In the genomic region with DNA sequence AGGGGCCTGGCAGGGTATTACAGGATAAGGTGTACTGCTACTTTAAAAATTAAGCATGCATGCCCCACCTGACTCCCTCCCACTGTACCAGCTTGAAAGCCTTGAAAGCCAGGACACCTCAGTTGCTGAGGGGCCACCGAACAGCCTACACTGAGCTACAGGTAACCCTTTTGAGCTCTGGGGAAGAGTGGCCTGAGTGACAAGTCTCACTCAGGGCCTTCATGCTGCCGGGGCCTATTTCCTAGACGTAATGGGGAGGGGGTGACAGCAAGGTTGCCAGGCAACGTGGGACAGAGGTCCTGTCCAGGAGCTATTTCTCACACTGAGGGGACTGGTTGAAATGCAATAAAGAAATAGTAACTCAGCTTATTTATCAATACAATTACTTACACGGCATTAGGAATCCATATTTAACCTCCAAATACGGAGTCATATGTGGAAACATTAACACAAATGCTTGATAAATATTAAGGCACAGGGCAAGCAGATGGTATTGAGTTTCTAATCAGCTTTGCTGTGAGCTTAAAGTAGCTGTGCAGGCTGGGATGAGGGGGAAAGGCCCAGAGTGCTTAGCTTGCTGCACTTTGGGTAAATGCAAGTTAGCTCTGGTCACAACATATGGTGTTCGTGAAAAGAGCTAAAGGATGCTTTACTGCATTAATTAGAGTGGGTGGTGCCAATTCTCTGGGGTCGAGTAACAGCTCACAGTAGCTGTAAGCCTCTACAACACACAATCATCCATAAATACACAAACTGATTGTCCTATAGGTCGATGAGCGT, we compare ENCODE assay signal across 27 mouse cellular contexts. TPM values are rescaled to one million over a fixed set of nuclear protein-coding genes. Genes with fewer than 3 reads are reported as not detected.
A peak's percentile ranks its signal among the peaks of the same experiment; 100 is the strongest.
DNase-seq lines count a peak whose midpoint lies in the region; ATAC-seq and TF ChIP-seq lines count a peak whose summit lies in the region.
"Had no signal": no experiment of that assay in that cellular context is flagged by ENCODE, and none has a peak within 500 bp of the region (broad histone marks: within the 10 kb centered on the region; RNA-seq: fewer than 3 reads in every experiment).

Gene Ush2a, plus strand, starts transcription at position 121 of the 780 bp plus-strand sequence.

- TF ChIP-seq CTCF in kidney, adult 2 months (conservative IDR thresholded peaks at IDR 0.05; ENCODE audit: insufficient read depth, insufficient read length, low read depth, low read length): no peak

- no peaks in the 10 kb centered on the region for H3K27me3 ChIP-seq in midbrain, embryonic 12.5 days
- no peaks in the 10 kb centered on the region for H3K27me3 ChIP-seq in midbrain, embryonic 16.5 days (ENCODE audit: control insufficient read depth, insufficient read depth, low read depth, low read length)
- no peaks in the 10 kb centered on the region for H3K27me3 ChIP-seq in kidney, adult 2 months (replicated peaks; ENCODE audit: control insufficient read depth, insufficient read depth, low read length)
- H3K27me3 ChIP-seq: embryonic facial prominence, embryonic 12.5 days; limb, embryonic 15.5 days; megakaryocyte, embryonic 14.5 days; neural tube, embryonic 15.5 days had no signal

- H3K9ac ChIP-seq in midbrain, embryonic 12.5 days (replicated peaks): no peak within 1 kb of the TSS
- no peak within 1 kb of the TSS for H3K9ac ChIP-seq in midbrain, embryonic 16.5 days (ENCODE audit: low read depth, low read length)
- H3K9ac ChIP-seq: embryonic facial prominence, embryonic 12.5 days; limb, embryonic 15.5 days; liver, embryonic 14.5 days; lung, embryonic 14.5 days; neural tube, embryonic 15.5 days had no signal

- peak; percentile 51 for ATAC-seq in midbrain, embryonic 12.5 days (ENCODE audit: low FRiP score, low read depth)
- ATAC-seq in midbrain, embryonic 16.5 days: no peak

- H3K4me2 ChIP-seq in midbrain, embryonic 12.5 days (replicated peaks): no peak within 1 kb of the TSS
- no peak within 1 kb of the TSS for H3K4me2 ChIP-seq in midbrain, embryonic 16.5 days (ENCODE audit: low read length)
- H3K4me2 ChIP-seq: embryonic facial prominence, embryonic 12.5 days; limb, embryonic 15.5 days; lung, embryonic 14.5 days; neural tube, embryonic 15.5 days had no signal

- TF ChIP-seq POLR2A in kidney, adult 2 months (IDR thresholded peaks at IDR 0.05; ENCODE audit: low read depth, low read length): no peak

- H3K9me3 ChIP-seq in midbrain, embryonic 12.5 days: no peaks in the 10 kb centered on the region
- no peaks in the 10 kb centered on the region for H3K9me3 ChIP-seq in midbrain, embryonic 16.5 days (replicated peaks; ENCODE audit: control insufficient read depth, low read length, poor library complexity, severe bottlenecking)
- H3K9me3 ChIP-seq: embryonic facial prominence, embryonic 12.5 days; limb, embryonic 15.5 days; neural tube, embryonic 15.5 days had no signal

- peak within 1 kb of the TSS; percentile 25; the same call in 1 of the 2 replicates for H3K27ac ChIP-seq in midbrain, embryonic 12.5 days (replicated peaks)
- H3K27ac ChIP-seq in midbrain, embryonic 16.5 days (ENCODE audit: low read length): no peak within 1 kb of the TSS
- H3K27ac ChIP-seq in kidney, adult 2 months (ENCODE audit: insufficient read depth, low read depth, low read length): no peak within 1 kb of the TSS
- H3K27ac ChIP-seq: embryonic facial prominence, embryonic 12.5 days; left cerebral cortex, adult 2 months; limb, embryonic 15.5 days; liver, embryonic 14.5 days; neural tube, embryonic 15.5 days had no signal

- H3K4me3 ChIP-seq in midbrain, embryonic 12.5 days: no peak within 1 kb of the TSS
- H3K4me3 ChIP-seq in midbrain, embryonic 16.5 days (ENCODE audit: low read depth, low read length): no peak within 1 kb of the TSS
- no peak within 1 kb of the TSS for H3K4me3 ChIP-seq in kidney, adult 2 months (ENCODE audit: insufficient read depth, low read depth, low read length)
- H3K4me3 ChIP-seq: embryonic facial prominence, embryonic 12.5 days; left cerebral cortex, adult 2 months; limb, embryonic 15.5 days; megakaryocyte, embryonic 14.5 days; myocyte; neural tube, embryonic 15.5 days had no signal

- intact Hi-C loops in heart, postnatal 10 days (cut with DNase I): no loop called here

- H3K36me3 ChIP-seq in midbrain, embryonic 12.5 days: no peaks in the 10 kb centered on the region
- no peaks in the 10 kb centered on the region for H3K36me3 ChIP-seq in midbrain, embryonic 16.5 days (ENCODE audit: control insufficient read depth, insufficient read depth, low read length)
- H3K36me3 ChIP-seq in kidney, adult 2 months (ENCODE audit: control insufficient read depth, insufficient read depth, low read length): no peaks in the 10 kb centered on the region
- H3K36me3 ChIP-seq: embryonic facial prominence, embryonic 12.5 days; limb, embryonic 15.5 days; neural tube, embryonic 15.5 days had no signal

- peak; percentile 7 for DNase-seq in embryo, embryonic 10.5 days (ENCODE audit: low spot score)
- DNase-seq in embryo, embryonic 11 days: no peak
- peak; percentile 35 for DNase-seq in heart, adult 11 months
- DNase-seq in heart, postnatal 10 days: no peak
- DNase-seq in kidney, adult 18-20 months: no peak
- no peak for DNase-seq in kidney, adult 2 months
- DNase-seq: adrenal gland, postnatal 10 days; cerebellum, adult 2 months; cerebellum, postnatal 25 days; gastrocnemius, postnatal 36 days; heart, postnatal 36 days; kidney, adult 8-10 months; kidney, postnatal 10 days; left cerebral cortex, postnatal 4 days; lung, embryonic 14.5 days; right cerebral cortex, postnatal 25 days; spleen, adult 18-20 months had no signal

- H3K4me1 ChIP-seq in midbrain, embryonic 12.5 days: peaks cover 25% of the 10 kb centered on the region
- H3K4me1 ChIP-seq in midbrain, embryonic 16.5 days (ENCODE audit: control insufficient read depth, insufficient read depth, low read length): peaks cover 4% of the 10 kb centered on the region; the same call in 1 of the 2 replicates
- no peaks in the 10 kb centered on the region for H3K4me1 ChIP-seq in kidney, adult 2 months (ENCODE audit: control insufficient read depth, insufficient read depth, low read length)
- H3K4me1 ChIP-seq: limb, embryonic 15.5 days; megakaryocyte, embryonic 14.5 days had no signal

- WGBS in midbrain, embryonic 12.5 days: 36% methylated on average over 10 of the region's 10 CpGs
- 34% methylated on average over 10 of the region's 10 CpGs for WGBS in midbrain, embryonic 16.5 days
- WGBS in kidney, adult 2 months: 69% methylated on average over 10 of the region's 10 CpGs

RNA-seq across cellular contexts. Expression of gene Ush2a, which starts in this region (rescaled TPM):
- total RNA-seq in heart, postnatal 10 days (2021): under 1 TPM; 0.07 to 0.24 TPM
- polyA plus RNA-seq in midbrain, embryonic 12.5 days (2016; fragmentation: Nextera tagmentation; extraction: Ambion mirVana): 0.14 and 0.20 TPM in 2 replicates
- 0.06 and 0.27 TPM in 2 replicates for polyA plus RNA-seq in midbrain, embryonic 16.5 days (2015; fragmentation: Nextera tagmentation; extraction: Ambion mirVana)
- polyA plus RNA-seq in kidney, adult 2 months (2012; rRNA removed): 0.01 TPM in 1 of 2 replicates, not detected in the other
- total RNA-seq: gastrocnemius, adult 18-20 months; gastrocnemius, postnatal 36 days had no signal
- polyA plus RNA-seq: lung, embryonic 14.5 days; myocyte had no signal

Comparison
In these comparisons a context has a peak if more than half of its experiments do, and no peak if none do; other contexts are left out.
1. DNase-seq: peak in embryo, embryonic 10.5 days (single experiment) and heart, adult 11 months (single experiment); none in embryo, embryonic 11 days (single experiment), heart, postnatal 10 days (0 of 2), kidney, adult 18-20 months (single experiment) and kidney, adult 2 months (single experiment).
2. Peak in ATAC-seq and H3K27ac ChIP-seq in midbrain, embryonic 12.5 days; RNA of the gene not detected or under 1 TPM.